Mouse (Mus musculus): ENCODE results near the gene Inhba. TPM values are rescaled to one million over a fixed set of nuclear protein-coding genes. Genes with fewer than 3 reads are reported as not detected.

Gene Inhba
- 0.12 TPM for polyA plus RNA-seq (2017; shearing (Covaris generic))

DNA sequence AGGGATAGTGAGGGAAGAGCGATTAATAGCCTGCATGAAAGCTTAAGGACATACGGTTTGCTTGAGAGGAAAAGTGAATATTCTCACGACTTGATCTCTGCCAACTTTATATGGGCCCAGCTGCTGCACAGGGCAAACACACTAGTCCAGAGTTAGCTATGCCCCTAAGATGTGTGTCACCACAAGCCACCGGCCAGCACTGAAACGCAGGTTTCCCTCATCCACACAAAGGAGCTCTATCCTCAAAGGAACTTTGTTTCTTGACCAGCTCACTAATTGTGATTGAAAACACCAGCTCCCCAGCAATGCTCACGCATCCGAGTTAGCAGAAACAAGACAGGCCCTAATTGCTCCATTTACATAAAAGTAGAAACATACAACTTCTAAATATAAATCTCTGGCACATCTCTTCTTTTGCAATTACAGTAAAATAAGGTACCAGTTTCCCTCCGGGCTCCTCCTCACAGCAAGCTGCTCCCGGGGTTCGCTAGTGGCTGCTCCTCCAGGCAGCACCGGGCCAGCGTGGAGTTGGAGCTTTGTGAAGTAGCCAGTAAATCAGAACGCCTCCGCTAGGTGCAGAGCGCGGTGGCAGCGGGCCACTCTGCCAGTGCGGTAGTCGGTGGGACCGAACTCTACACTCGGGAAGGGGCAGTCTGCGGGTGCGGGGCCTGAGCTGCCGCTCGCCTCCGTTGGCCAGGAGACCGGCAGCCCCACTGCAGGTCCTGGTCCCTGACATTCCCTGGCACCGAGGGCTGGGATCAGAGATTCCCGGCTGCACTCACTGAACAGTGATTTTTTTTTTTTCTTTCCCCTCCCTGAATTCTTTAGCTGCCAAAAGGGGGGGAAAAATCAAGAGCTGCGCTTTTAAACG, at the start of gene Inhba:
Gene Inhba (plus strand): TSS at position 480 of the 871 bp plus-strand sequence.

